Mouse (Mus musculus) cortical plate, adult 2 months (tissue): ENCODE results near the gene Dus4l. TPM values are rescaled to one million over a fixed set of nuclear protein-coding genes. Genes with fewer than 3 reads are reported as not detected.

Experiments
- H3K27ac ChIP-seq: fragments of 200-500 bp; 2 replicates; pipeline ENCODE4 v1.5.1; 2012; ENCODE audit warnings: low read length, control low read depth, inconsistent platforms; ENCODE audit not compliant: insufficient read depth
- H3K4me1 ChIP-seq: fragments of 200-500 bp; 2 replicates; pipeline ENCODE4 v1.6.1; 2011; ENCODE audit warnings: low read length; ENCODE audit not compliant: control insufficient read depth, insufficient read depth
- H3K4me3 ChIP-seq: fragments of 200-500 bp; 2 replicates; pipeline ENCODE4 v1.5.1; 2011; ENCODE audit warnings: mild to moderate bottlenecking, low read length, control low read depth; ENCODE audit not compliant: insufficient read depth
- CTCF ChIP-seq: fragments of 200-500 bp; IDR thresholded peaks from 2 replicates; pipeline ENCODE4 v1.5.1; 2011; ENCODE audit warnings: mild to moderate bottlenecking, control low read depth, low read length; ENCODE audit not compliant: insufficient read depth; ENCODE audit errors: extremely low read depth
- POLR2A ChIP-seq: fragments of 200-500 bp; IDR thresholded peaks from 2 replicates; pipeline ENCODE4 v1.6.1; 2011; ENCODE audit warnings: mild to moderate bottlenecking, low read length, control low read depth; ENCODE audit not compliant: insufficient read depth; ENCODE audit errors: extremely low read depth
- polyA plus RNA-seq: library from polyadenylated mRNA; depleted of rRNA; stranded (reverse); fragments of >200 nt; gene quantifications from 2 replicates; pipeline ENCODE4 v1.2.3, GENCODE M21; 2012; rRNA removed

The Dus4l gene
- polyA plus RNA-seq, result 6.6 and 7.4 TPM in 2 replicates

DNA sequence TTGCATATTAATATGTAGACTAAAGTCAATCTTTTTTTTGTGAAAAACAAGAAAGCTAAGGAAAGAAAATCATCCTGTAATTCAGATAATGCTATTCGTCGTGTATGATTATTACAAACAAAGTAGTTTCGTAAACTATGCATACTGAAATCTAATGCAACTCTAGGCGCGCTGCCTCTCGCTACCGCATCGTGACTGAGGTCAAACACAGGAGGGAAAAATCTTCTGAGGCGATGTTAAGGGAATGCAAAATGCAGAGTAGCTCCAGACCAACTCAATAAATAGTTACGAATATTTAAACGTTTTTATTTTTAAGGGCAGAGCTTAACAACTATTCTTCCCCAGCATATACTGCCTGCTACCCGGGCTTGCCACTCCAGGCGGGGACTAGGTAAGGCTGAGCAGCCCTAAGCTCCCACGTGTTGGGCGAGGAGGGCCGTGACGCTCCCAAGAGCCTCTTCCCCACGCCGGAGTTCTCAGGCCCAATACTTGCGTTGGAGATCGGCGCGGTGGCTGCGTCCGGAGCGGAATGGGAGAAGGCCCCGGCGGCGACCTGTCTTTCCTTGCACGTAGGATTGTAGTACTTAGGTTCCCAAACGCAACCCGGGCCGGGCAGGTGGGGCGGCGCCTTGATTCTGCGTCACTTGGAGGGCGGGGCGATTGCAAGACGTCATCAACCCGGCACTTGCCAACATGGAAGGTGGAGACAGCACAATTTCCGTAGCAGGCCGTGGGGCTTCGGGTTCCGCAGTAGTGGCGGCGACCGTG is at the start of gene Dus4l, which contains the start of gene Cog5:
Gene Dus4l (minus strand): TSS at position 630 of the 768 bp plus-strand sequence.
Gene Cog5 (plus strand): TSS at position 673 of the 768 bp plus-strand sequence.
- H3K27ac ChIP-seq, result peak within 1 kb of the TSS; percentile 11; the same call in 1 of the 2 replicates
- TF ChIP-seq CTCF, result no peak
- TF ChIP-seq POLR2A, result peak; percentile 83
- peaks cover 1% of the 10 kb centered on the region; the same call in 1 of the 2 replicates for H3K4me1 ChIP-seq
- peak within 1 kb of the TSS; percentile 77 for H3K4me3 ChIP-seq

DNA sequence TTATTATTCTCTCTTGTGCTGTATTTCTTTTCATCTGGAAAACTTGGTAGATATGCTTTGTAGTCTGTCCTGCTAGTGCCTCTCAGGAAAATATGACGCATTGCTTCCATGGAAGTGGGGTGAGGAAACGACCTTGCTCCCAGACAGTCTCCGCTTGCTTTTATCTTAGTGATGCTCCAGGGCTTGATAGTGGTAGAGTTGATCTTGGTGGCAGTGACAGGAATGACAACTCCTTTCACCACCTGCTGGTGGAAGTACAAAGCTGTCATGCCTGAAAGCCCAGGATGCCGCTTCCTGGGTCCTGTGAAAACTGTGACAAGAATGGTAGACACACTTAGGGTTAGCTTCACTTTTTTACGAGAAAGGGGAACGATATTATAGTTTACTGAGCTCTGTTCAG is 49.3 kb upstream of the Dus4l start:
- Histone ChIP-seq H3K27ac (no peak overlapping the region), H3K4me1 (peaks cover under 1% of the 10 kb centered on the region; the same call in 1 of the 2 replicates), H3K4me3 (no peak overlapping the region)
- TF ChIP-seq CTCF (peak; percentile 14; the same call in 1 of the 2 replicates), POLR2A (no peak)

DNA sequence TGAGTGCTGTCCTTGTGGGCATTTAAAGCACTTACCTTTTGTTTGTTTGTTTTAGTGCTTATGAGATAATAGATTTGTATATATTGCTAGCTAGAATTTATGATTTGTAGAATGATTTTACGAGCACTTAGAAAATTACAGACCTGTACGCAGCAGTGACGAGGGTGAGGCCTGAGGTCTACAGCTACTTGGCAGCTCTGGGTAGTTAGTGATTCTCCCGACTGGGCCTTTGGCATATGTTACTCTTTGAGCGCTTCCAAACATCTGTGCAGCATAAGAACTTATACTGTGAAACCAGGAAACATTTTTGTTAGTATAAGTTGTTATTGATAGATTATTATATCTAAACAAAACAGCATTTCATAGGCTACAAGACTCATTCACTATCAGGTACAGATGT is 46.8 kb upstream of the Dus4l start:
- TF ChIP-seq POLR2A (no peak), CTCF (no peak)
- Histone ChIP-seq H3K4me3 (no peak overlapping the region), H3K27ac (no peak overlapping the region), H3K4me1 (no peaks in the 10 kb centered on the region)

DNA sequence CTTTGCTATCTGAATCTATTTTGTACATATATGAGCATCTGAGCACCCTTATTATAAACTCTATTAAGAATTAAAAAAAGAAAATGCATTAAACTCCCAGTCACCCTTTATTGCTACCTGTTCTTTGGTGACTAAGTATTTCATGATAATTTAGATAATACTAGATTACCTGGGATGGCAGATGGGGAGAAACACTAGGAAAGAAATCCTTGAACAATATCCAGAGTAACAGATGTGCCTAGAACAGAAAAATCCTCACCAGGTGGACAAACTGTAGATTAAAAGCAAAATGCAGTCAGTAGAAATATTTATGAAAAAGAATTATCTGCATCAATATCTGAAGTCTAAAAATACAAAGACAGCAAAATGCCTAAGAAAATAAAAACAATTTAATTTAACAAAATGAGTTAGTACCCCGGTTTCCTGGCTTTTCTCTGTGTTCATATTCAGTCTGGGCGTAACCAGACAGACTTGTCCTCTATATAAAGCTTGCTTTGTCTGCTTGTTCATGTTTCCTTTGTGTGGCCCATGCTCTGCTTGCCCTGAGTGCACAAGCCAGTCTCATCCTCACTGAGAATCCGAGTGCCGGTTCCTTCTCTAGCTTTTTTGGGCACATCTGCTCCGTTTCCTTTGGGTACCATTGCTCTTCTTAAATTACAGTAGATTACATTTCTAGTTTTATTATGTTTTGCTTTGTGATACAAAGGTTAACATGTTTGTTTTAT is 46.2 kb upstream of the Dus4l start:
- Histone ChIP-seq H3K4me1 (no peaks in the 10 kb centered on the region), H3K27ac (no peak overlapping the region), H3K4me3 (no peak overlapping the region)
- TF ChIP-seq POLR2A (no peak), CTCF (no peak)

DNA sequence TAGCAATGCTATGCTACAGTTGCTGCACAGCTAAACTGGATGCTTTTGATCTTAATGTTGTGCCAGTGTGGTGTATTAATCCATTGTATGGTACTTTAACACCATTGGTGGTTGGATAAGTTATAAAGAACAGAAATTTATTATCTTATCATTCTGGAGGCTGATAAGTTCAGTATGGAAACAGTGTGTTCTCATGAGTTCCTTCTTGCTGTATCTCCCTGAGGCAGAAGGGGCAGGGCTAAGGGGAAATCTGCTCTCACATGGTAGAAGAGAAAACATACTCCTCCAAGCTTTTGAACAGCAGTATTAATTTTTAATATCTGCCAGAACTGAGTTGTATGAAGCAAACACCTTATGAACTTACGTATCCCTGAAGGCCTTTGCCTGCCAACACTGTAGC is 38.7 kb upstream of the Dus4l start:
- Histone ChIP-seq H3K27ac (no peak overlapping the region), H3K4me3 (no peak overlapping the region), H3K4me1 (no peaks in the 10 kb centered on the region)
- TF ChIP-seq POLR2A, result no peak
- no peak for TF ChIP-seq CTCF

DNA sequence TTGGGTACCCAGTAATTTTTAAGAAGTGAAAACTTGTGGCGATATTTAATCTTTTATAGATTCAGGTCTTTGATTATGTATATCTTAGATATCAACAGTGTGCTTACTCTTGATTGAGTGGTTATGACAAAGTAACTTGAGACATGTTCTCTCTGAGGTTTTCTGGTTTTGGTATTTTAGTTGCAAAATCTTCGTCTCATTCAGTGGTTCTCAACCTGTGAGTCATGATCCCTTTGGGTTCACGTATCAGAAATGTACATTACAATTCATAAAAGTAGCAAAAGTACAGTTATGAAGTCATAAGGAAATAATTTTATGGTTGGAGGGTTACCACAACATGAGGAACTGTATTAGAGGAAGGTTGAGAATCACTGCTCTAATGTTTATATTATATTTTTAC is 32.1 kb upstream of the Dus4l start:
- Histone ChIP-seq H3K4me3 (no peak overlapping the region), H3K27ac (no peak overlapping the region)
- TF ChIP-seq CTCF (no peak), POLR2A (no peak)

GRCm38 (mm10) chr12:31667187-31667586 is 12.6 kb upstream of the Dus4l start:
- H3K27ac ChIP-seq, result no peak overlapping the region
- no peaks in the 10 kb centered on the region for H3K4me1 ChIP-seq
- TF ChIP-seq CTCF (no peak), POLR2A (no peak)
- no peak overlapping the region for H3K4me3 ChIP-seq

More for the DNA sequence above, 32.1 kb upstream of the Dus4l start:
- no peaks in the 10 kb centered on the region for H3K4me1 ChIP-seq

DNA sequence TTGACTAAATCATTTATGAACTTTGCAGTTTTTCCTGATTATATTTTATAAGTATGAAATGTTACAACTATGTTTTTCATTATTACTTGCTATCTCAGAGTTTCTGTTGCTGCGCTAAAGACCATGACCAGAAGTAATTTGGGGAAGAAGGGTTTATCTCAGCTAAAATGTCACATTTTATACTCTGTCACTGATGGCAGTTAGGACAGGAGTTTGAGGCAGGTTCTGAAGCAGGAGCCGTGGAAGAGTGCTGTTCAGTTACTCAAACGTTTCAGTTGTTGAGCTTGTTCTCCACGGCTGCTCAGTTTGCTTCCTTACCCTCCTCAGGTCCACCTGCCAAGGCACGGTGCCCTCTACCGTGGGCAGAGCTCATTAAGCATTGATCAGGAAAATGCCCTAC is 11.4 kb upstream of the Dus4l start:
- Histone ChIP-seq H3K4me1 (no peaks in the 10 kb centered on the region), H3K27ac (no peak overlapping the region), H3K4me3 (no peak overlapping the region)
- no peak for TF ChIP-seq CTCF
- no peak for TF ChIP-seq POLR2A

- Histone ChIP-seq H3K4me3 (no peak overlapping the region), H3K4me1 (peaks cover 1% of the 10 kb centered on the region; the same call in 1 of the 2 replicates)
- TF ChIP-seq CTCF (no peak), POLR2A (no peak)
These were observed 2.2 kb upstream of the Dus4l start for GRCm38 (mm10) chr12:31656841-31657240.

DNA sequence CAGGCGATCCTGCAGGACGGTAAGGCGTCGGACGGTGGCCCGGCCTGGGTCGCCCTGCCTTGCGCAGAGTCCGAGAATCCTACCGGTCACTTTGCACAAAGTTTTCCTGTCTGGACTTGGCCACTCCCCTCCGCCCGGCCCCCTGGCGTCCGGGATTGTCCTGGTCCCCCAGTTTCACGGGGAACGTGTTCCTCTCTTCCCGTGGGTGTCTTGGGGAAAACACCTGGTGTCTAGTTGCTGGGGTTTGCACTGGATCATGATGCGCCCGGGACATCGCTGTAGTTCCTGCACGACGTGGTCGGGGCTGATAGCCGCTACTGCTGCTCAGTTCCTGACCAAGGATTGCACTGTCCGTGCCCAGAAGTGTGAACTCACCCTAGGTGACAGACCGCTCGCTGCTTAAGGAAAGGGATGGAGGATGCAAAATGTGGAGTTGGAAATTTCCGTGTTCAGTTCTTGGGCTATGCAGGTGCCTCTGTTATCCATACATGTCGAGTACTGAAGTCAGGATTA is 395 bp upstream of the Dus4l start:
- Histone ChIP-seq H3K4me1 (peaks cover 1% of the 10 kb centered on the region; the same call in 1 of the 2 replicates), H3K27ac (no peak overlapping the region), H3K4me3 (peak overlapping the region; percentile 77)
- TF ChIP-seq POLR2A (no peak), CTCF (no peak)

More at GRCm38 (mm10) chr12:31656841-31657240, 2.2 kb upstream of the Dus4l start:
- H3K27ac ChIP-seq, result no peak overlapping the region
